ENCODE assay signal across 1 mouse cellular context in the genomic region with DNA sequence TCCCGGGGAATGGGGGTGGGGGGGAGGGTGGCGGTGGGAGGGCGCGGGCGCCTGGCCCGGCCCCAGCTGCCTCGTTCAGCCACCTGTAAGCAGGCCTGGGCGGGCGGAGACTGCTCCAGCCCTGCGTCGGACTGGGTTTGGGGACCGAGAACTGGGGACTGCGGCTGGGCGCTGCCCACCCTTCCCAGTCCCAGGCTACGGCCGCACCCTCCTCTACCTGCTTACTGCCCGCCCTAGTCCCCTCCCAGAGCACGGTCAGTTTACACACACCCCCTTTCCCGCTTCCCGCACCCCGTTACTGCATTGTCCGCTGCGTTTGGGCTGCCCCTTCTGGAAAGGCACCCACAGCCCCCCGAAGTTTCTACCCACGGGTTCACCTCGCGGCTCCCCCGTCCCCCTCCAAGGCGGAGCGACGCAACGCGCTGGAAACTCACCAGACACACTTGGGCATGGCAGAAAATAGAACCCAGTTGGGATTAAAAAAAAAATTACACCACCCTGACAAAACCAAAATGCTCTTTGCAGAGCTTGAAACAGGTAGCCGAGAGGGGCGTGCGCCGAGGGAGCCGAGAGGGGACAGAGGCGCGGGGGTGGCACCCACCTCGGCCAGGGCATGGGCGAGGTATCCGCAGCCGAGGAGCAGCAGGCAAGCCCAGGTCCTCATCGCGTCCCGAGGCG.
TF ChIP-seq lines count a peak whose summit lies in the region.

No protein-coding gene starts in this region.

TF ChIP-seq in CH12.LX, 34 proteins besides CTCF, POLR2A, EP300 and RAD21 (continued from another document):
- TF ChIP-seq TCF12 (IDR thresholded peaks at IDR 0.05; ENCODE audit: low read depth, low read length) (no peak), NRF1 (IDR thresholded peaks at IDR 0.05; ENCODE audit: low read depth, low read length) (0 out of 2 replicates have a peak, but pooled peaks have one; percentile 4)
TF ChIP-seq in CH12.LX: peak in this region for 4.
